Mouse (Mus musculus) c-Kit-negative CD71-positive TER-119-positive erythroid progenitor cells, embryonic 14.5 days (primary cell): Measurements from ENCODE around the gene Sema7a.

Experiments
- DNase-seq: peaks from one replicate; pipeline ENCODE4 v3.0.0-alpha.2; 2013; ENCODE audit warnings: low read depth, low spot score

Gene Sema7a

DNA sequence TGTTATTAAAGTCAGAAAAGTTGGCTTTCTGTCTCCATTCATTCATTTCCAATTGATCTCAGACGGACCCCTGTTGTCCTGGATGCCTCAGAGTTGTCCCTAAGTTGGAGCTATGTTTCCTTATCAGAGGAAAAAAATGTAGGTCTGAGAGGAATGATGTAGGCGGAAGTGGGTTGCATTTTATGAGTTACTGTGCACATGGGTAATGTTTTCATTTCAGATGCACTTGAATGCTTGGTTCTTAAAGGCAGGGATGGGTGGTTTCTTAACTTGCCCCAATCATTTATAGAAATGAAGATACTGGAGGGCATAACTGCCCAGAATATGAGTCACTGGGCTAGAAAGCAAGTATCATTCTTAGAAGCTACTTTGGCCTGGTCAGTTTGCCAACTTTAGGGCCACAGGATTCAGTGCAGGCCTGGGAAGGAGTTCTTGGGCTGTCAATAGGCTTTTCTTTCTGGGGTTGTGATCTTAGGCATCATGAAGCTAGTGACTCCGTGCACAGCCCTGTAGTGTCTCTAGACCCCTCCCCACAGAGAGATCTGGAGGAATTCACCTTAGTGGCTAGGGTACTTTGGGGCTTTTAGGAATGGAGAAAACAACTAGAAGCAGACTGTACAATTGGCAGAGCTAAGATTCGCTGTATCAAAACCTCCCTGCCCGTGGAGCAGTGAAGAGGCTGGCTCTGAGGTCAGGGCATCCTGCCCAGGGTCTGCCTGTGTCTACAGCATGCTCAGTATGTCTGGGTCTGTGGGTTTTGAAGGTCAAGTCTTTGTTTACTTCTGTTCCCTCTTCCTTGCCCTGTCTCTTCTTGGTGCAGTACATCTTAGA is 1.5 kb upstream of the Sema7a start:
- DNase-seq, result no peak

DNA sequence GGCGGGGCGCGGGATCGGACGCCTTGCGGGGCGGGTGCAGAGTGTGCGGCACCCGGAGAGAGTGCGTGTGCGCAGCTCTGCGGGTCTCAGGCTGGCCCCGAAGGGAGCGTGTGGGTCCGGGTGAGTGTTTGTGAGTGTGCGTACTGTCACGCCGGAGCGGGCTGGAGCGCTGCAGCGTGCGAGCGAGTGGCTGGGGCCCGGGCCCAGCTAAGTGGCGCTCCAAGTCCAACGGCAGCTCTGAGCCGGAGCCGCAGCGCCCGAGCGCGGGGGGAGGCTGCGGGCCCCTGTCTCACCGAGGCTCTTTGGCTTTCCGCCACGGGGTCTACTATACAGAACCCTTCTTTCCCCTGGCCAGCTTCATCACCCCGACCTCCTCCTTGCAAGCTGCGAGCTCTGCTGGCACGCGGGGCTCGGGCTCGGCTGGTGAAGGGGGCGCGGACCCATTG is 460 bp downstream of the Sema7a start:
- no peak for DNase-seq

DNA sequence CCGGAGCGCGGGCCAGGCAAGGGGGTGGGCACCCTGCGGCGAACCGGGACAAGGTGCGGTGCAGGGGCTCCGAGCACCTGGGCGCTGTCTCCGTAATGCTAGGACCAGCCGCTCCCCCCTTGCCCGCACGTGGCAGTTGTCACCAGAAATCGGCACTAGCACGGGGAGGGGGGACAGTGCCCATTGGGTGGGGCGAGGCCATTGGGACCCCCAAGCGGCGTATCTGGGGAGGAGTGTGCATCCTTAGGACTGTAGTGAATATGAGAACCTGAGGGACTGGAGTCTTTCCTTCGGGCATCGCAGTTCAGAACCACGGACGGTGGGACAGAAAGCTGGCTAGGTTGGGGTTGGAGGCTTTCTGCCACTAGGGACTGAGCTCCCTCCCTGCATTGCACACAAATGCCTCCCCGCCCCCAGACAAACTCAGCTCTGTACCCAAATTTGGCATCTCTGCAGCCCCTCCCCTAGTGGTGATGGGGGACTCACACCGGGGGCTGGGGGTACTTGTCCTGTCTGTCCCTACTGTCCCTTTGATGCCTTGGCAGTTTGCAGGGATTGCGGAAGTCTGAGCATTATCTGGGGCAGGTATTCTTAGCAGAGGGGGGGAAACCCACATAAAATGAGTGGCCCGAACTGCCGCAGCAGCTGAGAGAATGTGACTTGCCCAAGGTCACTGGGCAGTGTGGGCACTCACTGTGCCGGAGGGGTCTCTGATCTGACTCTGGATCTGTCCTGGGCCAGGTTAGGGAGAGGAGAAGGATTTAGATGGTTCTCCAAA is 1.1 kb downstream of the Sema7a start:
- DNase-seq, result no peak

DNA sequence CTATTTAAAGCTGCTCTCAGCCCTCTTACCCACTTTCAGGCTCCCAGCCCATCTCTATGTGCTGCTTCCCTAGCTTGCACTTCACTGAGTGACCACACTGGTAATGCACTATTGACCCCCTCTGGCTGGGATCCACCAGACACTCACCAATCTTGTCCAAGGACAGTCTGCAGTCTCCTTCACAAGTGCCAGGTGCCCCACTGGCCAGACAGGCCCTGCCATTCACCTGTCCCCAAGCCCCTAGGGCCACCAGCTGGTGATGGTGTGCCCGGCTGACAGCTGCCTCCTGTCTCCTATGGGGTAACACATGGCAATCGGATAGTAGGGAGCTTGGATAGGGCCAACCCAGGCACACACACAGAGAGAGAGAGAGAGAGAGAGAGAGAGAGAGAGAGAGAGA is 2.1 kb downstream of the Sema7a start:
- no peak for DNase-seq

DNA sequence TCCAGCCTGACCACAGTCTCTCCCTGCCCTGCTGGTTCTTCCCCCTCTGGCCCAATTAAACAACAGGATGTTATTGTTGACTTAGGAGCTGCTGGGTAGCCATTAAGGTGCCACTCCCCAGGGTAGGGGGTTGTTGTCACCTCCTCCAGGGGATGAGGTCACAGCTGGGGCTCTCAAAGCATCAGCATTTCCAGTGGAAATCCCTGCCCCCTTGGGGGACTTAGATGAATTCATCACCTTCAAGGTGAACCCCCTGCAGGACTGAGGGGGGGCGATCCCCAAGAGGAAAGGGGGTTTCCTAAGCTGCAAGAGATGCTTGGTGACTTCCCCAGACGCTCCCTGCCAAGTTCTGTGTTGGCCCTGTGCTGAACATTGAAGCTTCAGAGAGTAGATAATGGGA is 3.2 kb downstream of the Sema7a start:
- DNase-seq, result no peak

DNA sequence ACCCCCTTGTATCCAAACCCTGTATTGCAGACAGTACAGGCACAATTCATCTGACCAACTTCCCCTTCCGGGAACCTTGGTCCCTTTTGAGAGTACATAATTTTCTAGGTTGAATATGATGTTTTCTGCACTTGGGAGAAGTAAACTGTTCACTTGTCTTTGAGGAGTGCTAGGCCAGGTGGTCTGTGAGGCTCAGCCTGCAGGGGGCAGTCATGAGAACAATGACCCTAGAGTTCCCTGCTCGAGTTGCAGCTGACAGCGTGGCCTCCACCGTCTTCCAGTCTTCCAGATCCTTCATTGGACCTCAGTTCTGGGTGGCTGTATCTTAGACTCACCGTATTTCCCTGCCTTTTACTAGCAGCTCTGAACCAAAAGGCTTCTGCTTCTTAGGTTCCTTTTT is 4.7 kb downstream of the Sema7a start:
- DNase-seq, result no peak

DNA sequence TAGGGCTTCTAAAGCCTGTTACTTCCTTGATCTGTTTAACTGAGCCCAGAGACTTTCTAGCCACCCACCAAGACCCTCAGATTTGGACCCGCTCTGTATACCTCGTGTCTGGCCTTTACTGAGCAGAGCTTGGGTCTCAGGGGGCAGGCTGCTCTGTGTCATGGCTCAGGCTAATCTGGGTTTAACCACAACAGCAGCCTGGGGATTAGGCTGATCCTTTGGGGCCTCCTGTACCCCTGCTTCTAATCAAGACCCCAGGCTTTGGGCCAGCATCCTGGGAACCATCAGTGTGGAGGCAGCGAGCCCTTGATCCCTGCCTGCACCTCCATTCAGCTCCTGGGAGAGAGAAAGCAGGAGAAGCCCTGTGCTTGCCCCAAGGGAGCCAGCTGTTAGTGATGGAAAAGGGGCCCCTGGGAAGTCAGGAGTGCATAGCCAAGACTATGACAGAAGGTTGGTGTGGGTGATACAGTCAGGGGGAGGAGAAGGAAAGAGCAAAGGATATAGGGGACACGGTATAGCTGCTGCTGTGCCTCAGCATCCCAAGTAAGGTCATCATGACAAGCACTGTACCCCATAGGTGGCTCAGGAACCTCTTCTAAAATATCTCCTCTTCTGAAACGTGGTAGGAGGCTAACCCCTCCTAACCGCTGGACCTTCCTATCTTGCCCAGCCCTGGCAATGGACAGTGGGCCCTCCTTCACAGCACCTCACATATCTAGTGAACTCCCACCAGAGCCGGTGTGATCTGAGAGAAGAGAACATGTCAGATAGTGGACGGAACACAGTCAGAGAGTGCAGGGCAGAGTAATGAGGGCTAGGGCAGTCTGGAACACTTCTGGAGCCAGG is 6.1 kb downstream of the Sema7a start:
- DNase-seq, result no peak

DNA sequence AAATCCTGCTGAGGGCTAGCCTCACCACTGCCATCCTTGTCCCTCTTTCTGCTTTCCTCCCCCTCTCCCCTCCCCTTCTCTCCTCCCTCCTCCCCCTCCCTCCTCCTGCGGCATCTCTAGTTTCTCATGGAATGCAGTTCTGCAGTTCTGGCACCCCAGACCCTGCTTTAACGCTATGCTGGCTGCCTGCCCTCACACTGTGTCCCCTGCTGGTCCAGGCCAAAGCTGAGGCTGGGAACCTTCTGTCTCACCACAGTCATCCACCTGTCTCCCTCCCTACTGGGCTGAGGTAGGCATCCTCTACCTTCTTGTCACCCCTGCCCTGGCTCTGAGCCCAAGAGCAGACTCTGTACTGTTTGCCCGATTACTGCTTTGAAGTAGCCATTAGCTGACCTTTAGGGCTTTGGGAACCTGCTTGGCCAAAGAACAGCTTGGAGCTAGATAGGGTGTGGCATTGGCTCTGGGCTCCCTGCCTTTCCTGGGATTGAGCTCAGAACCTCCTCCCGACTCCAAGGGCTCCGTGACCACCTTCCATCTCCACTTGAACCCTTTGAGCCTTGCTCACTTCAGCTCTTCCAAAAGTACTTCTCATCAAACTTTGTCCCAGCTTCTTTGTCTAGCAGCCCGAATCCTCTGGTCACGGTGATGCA is 7.6 kb downstream of the Sema7a start:
- DNase-seq, result no peak

DNA sequence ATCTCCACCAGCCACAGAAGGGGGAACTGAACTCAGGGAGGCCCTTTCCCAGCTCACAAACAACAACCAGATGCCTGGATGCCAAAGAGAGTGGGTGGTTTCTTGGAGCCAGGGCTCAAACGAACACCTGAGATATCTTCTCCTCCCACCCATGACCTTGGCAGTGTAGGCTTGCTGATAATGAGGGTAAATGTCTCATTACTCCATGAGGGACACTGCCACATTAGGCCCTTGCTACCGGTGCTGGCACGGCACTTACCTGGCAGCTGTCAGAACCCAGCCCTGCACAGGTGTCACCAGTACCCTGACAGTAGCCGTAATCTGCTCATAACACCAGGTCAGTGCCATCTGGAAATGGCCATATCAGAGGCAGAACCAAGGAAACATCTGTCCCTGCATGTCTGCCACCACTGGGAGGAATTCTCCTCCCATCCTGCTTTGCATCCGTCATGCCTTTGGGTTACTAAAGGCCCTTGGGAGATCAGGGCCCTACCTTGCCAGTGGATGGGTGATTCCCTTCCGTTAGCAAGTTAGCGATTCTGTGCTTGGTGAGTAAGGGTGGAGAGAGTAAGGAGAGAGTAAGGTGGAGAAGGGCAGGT is 8.5 kb downstream of the Sema7a start:
- no peak for DNase-seq

DNA sequence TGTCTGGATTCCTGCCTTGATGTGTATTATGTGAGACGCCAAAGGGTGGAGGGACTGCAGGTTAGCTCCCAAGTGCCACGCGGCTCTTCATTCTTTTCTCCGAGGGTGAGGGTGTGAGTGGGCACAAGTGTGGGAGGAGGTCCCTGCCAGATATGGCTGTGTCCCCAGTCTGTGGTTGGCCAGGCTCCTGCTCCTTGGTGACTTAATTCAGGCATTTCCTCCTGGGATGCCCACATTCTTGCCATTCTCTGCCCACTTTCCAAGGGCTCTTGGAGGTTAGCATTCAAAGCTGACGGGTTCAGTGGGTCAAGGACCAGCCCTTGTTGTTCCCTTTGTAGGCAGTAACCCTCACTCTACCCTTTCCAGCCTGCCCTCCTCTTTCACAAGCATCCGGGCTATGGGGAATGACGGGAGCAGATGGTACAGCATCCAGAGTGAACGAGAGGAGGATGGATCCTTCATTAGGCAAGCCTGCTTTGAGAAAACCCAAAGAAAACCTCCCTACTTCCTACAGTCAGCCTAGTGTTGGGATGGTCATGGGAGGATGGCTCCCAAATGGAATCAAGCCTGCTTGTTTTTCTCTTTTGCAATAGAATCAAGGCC is 9.3 kb downstream of the Sema7a start:
- DNase-seq, result no peak

DNA sequence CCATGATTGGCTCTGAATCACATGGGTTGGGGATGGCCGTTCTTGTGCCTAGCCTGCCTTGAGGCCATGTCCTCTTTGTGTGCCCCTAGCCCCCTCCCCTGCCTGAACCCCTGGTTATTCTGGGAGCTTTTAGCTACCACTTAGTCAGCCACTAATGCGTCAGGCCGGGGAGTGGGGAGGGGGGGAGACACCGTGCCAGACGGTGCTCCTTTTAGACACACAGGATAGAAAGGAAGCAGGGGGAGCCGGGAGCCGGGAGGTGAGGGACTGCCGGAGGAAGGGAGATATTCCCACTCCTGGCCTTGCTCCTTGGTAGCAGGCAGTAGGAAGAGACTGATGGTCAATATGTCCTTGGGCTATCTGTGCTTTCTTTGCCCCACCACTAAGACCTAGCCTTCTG is 10.0 kb downstream of the Sema7a start:
- DNase-seq, result no peak

DNA sequence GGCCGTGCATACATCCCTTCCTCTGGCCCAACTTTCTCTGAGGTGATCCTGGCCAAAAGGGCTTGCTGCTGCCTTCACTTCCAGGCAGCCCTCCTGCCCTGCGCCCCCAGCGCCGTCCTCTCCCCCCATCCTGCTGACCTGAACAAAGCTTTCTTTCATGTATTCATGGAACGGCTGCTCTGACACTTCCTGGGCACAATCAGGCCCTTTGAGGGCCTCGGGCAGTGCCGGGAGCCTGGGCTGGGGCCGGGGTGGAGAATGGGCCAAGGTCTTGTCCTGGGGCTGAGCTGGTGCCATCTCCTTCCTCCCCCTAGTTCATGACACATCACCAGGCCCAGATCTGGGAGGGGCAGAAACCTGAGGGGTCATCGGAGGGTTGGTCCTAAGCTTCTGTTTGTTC is 10.6 kb downstream of the Sema7a start:
- no peak for DNase-seq

DNA sequence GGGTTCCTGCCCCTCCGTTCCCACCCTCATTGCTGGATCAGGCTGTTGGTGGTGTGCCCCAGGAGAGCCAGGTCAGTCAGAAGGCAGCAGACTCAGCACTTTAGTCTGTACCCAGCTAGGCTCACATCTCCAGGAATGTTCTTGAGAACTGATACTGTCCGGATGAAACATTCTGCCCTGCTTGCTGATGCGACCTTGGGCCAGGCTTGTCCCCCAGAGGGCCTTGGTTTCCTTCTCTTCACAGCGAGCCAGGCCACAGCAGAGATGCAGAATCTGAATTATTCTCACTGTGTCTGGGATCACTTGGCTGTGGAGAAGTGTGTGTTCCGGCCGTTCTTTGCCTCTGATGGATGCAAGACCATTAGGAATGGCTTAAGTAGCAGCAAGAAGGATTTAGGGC is 12.1 kb downstream of the Sema7a start:
- DNase-seq, result no peak

DNA sequence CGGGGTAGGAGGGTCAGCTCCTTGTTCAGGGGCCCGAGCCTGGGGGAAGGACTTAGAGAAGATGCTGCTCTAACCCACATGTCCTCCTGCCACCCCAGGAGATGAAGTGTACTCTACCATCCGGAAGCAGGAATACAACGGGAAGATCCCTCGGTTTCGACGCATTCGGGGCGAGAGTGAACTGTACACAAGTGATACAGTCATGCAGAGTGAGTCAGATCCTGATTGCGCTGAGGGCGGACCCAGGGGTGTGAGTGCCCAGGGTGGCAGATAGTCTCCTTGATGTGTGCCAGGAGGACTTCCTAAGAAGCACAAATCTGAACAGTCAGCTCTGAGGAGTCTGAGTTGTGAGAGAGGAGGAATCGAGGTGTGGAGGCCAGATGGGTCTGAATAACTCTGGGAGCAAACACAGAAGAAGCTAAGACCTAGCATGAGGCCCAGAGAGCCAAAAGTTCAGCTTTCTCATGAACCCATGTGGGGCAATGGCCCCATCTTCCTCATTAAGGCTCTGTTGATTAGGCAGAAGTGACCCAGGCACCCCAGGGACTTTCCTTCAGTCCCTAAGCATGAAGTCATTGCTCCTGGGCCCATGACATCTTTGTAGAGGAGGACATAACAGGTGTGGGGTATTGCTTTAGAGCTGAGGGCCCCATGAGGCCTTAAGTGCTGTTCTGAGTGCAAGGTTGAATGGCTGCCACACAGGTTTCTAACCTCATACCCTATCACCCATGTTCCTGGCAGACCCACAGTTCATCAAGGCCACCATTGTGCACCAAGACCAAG is 15.2 kb downstream of the Sema7a start:
- no peak for DNase-seq

DNA sequence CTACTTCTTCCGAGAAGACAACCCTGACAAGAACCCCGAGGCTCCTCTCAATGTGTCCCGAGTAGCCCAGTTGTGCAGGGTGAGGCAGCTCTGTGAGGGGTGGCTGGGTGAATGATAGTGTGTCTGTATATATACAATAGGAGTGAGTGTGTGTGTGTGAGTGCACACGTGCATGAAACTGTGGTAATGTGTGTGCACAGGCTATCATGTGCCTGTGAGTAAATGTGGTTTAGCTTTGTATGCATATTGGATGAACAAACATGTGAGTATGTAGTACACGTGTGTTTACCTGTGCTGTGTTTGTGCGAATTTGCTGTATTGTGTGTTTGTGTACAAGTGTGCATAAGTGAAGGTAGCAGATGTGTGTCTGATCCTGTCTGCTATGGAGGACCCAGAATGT is 15.9 kb downstream of the Sema7a start:
- no peak for DNase-seq

DNA sequence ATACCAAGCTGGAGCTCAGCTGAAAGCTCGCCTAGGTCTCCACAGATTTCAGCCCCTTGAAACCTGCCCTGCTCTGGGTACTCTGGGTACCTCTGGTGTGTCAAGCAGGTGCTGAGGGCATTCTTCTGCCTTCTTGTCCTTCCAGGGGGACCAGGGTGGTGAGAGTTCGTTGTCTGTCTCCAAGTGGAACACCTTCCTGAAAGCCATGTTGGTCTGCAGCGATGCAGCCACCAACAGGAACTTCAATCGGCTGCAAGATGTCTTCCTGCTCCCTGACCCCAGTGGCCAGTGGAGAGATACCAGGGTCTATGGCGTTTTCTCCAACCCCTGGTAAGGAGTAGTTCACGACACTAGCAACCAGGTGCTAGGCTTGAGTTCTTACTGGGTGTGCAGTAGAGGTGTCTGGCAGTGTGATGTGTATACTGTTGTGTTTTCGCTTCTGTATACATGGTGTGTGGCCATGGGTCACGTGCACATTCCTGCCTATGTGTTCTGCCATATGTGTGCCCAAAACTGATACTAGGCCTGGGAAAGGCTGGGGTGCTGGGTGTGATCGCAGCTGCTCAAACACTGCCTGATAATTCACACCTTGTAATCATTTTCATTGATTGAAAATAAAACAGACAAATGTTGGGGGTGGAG is 16.4 kb downstream of the Sema7a start:
- DNase-seq, result no peak

DNA sequence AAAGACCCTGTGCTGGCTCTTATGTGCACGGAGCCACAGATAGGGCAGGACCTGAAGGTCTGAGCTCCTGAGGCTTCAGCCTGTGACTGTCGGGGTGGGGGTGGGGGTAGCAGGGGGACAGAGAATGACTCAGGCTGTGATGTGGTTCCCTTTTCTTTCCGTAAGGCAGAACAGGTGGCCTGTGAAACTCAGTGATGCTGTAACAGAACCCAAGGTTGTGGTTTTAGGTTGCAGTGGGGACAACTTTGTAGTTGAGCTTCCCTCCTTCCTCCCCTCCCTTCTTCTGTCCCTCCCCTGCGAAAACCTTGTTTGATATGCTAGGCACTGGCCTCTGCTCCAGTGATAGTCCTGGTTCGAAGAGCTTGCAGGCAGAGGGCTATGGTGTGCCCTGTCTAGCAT is 16.9 kb downstream of the Sema7a start:
- DNase-seq, result no peak

DNA sequence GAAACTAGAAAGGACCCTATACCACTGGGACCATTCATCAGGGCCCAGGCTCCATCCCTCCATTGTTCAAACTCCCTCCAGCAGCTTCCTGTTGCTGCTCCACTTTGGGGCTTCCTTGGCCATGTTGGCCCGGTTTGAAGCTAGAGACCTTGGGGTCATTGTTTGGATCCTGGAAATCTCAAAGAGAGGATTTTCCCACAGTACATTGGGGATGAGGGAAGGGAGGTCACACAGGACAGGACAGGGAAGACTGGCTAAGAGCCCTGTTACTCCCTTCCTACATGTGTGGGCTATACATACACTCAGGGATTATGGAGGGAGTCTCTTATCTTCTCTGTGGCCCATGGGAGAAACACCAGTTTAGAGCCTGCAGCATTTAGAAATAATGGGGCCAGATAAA is 18.7 kb downstream of the Sema7a start:
- no peak for DNase-seq

DNA sequence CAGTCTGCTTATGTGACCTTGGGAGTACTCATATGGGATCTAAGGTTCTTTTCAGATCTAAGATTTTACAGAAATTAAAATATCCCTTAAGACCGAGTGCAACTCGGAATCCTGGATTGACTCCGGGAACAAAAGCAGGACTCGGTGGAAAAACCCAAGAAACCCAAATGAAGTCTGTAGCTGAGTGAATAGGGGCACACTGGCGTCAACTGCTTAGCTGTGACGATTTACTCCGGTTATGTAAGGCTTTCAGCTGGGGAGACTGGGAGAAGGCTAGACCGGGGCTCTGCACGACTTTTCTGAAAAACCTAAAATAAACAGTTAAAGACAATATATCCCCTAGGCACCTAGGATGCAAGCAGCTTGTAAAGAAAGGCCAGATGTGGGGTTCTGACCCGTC is 19.5 kb downstream of the Sema7a start:
- no peak for DNase-seq
